In genomic region chr9:92768432-92768831, GRCm38 (mm10) we compare ENCODE assay signal across 14 mouse cellular contexts.
DNase-seq lines count a peak whose midpoint lies in the region; ATAC-seq and TF ChIP-seq lines count a peak whose summit lies in the region.
"Had no signal": no experiment of that assay in that cellular context is flagged by ENCODE, and none has a peak within 500 bp of the region (broad histone marks: within the 10 kb centered on the region; RNA-seq: fewer than 3 reads in every experiment).

No protein-coding gene starts in this region.

- no peak for ATAC-seq in kidney, embryonic 16.5 days (ENCODE audit: low FRiP score, low TSS enrichment)
- ATAC-seq: activated CD4-positive, CD25-positive, alpha-beta regulatory T cell, adult 4 months; forebrain, embryonic 15.5 days; liver, postnatal 0 days had no signal

- H3K36me3 ChIP-seq in kidney, embryonic 16.5 days (ENCODE audit: insufficient read depth, low read length), result no peaks in the 10 kb centered on the region
- H3K36me3 ChIP-seq: forebrain, embryonic 15.5 days; limb, embryonic 15.5 days; stomach, embryonic 15.5 days had no signal

- H3K4me3 ChIP-seq in lung, adult 2 months (replicated peaks; ENCODE audit: extremely low read depth, low read depth, low read length), result no peak overlapping the region
- H3K4me3 ChIP-seq in kidney, embryonic 16.5 days (ENCODE audit: low read length), result no peak overlapping the region
- H3K4me3 ChIP-seq: forebrain, embryonic 15.5 days; limb, embryonic 15.5 days; stomach, embryonic 15.5 days had no signal

- no peak overlapping the region for H3K4me2 ChIP-seq in kidney, embryonic 16.5 days (replicated peaks; ENCODE audit: low read depth, low read length)
- H3K4me2 ChIP-seq: forebrain, embryonic 15.5 days; limb, embryonic 15.5 days; stomach, embryonic 15.5 days had no signal

- DNase-seq in cerebellum, postnatal 14 days, result peak; percentile 42 to 50
- DNase-seq in cerebellum, adult 11 months, result no peak
- peak; percentile 31 for DNase-seq in right cerebral cortex, adult 18-20 months
- DNase-seq in right cerebral cortex, postnatal 25 days, result no peak
- DNase-seq in left cerebral cortex, postnatal 10 days (ENCODE audit: extremely low spot score in 1 of 2, low spot score in 2 of 2), result peak; percentile 43 to 51
- DNase-seq in telencephalon, adult 2 months (ENCODE audit: low read depth, low spot score), result peak; percentile 54
- no peak for DNase-seq in lung, adult 2 months
- DNase-seq: liver, postnatal 0 days; midbrain, embryonic 14.5 days had no signal

- no peaks in the 10 kb centered on the region for H3K4me1 ChIP-seq in lung, adult 2 months (ENCODE audit: control insufficient read depth, insufficient read depth, low read length)
- no peaks in the 10 kb centered on the region for H3K4me1 ChIP-seq in kidney, embryonic 16.5 days (ENCODE audit: insufficient read depth, low read length)
- H3K4me1 ChIP-seq: forebrain, embryonic 15.5 days; limb, embryonic 15.5 days; stomach, embryonic 15.5 days had no signal

- H3K9me3 ChIP-seq in kidney, embryonic 16.5 days (ENCODE audit: low read length), result no peaks in the 10 kb centered on the region
- H3K9me3 ChIP-seq: forebrain, embryonic 15.5 days; limb, embryonic 15.5 days; stomach, embryonic 15.5 days had no signal

- WGBS in lung, adult 2 months, result 65% methylated on average over 3 of the region's 3 CpGs
- 66% methylated on average over 3 of the region's 3 CpGs for WGBS in kidney, embryonic 16.5 days

- H3K27me3 ChIP-seq in kidney, embryonic 16.5 days (ENCODE audit: insufficient read depth, low read length), result no peaks in the 10 kb centered on the region
- H3K27me3 ChIP-seq: forebrain, embryonic 15.5 days; limb, embryonic 15.5 days; stomach, embryonic 15.5 days had no signal

- intact Hi-C loops in left cerebral cortex, postnatal 10 days (cut with DNase I), result no loop called here

- H3K27ac ChIP-seq in kidney, embryonic 16.5 days (ENCODE audit: low read length), result no peak overlapping the region
- H3K27ac ChIP-seq: forebrain, embryonic 15.5 days; limb, embryonic 15.5 days; stomach, embryonic 15.5 days had no signal

- H3K9ac ChIP-seq in kidney, embryonic 16.5 days (replicated peaks; ENCODE audit: low read length), result no peak overlapping the region
- H3K9ac ChIP-seq: forebrain, embryonic 15.5 days; limb, embryonic 15.5 days; liver, postnatal 0 days; stomach, embryonic 15.5 days had no signal

- TF ChIP-seq POLR2A in lung, adult 2 months (IDR thresholded peaks at IDR 0.05; ENCODE audit: borderline replicate concordance, extremely low read depth, low read depth, low read length), result no peak

- TF ChIP-seq CTCF in lung, adult 2 months (IDR thresholded peaks at IDR 0.05; ENCODE audit: insufficient read depth, low read length), result no peak

Comparison
In these comparisons a context has a peak if more than half of its experiments do, and no peak if none do; other contexts are left out.
1. DNase-seq: peak in cerebellum, postnatal 14 days (2 of 2), right cerebral cortex, adult 18-20 months (single experiment), left cerebral cortex, postnatal 10 days (2 of 2) and telencephalon, adult 2 months (single experiment); none in cerebellum, adult 11 months (single experiment), right cerebral cortex, postnatal 25 days (single experiment) and lung, adult 2 months (single experiment).